Mouse (Mus musculus): Measurements from ENCODE around the gene Nacc2. TPM values are rescaled to one million over a fixed set of nuclear protein-coding genes. Genes with fewer than 3 reads are reported as not detected.

Gene Nacc2
- polyA plus RNA-seq, 3 experiments from 2014 or later = 0.47 to 0.78 (median 0.57) TPM

DNA sequence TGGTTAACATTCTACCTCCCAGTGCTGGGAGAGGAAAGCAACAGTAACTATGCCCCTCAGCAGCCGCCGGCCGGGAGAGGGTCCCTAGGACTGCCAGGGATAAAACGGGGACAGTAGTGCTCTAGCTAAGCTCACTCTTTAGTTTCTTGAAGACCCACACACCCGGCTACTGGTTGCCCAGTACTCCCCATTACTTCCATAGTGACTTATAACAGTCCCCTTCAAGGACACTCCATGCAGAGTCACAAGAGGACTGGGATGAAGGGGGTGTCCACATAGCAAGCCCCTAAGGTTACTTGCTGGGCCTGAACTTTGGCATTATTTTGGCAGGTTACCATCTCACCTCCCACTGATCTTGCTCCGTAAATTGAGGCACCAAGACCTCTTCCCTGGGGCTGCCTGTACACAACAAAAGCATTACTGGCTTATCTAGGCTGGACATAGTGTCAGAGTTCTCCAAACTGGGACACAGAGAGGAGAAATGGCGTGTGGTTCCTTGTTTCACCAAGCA, 16.1 kb upstream of the Nacc2 start:
- no peak for ATAC-seq

DNA sequence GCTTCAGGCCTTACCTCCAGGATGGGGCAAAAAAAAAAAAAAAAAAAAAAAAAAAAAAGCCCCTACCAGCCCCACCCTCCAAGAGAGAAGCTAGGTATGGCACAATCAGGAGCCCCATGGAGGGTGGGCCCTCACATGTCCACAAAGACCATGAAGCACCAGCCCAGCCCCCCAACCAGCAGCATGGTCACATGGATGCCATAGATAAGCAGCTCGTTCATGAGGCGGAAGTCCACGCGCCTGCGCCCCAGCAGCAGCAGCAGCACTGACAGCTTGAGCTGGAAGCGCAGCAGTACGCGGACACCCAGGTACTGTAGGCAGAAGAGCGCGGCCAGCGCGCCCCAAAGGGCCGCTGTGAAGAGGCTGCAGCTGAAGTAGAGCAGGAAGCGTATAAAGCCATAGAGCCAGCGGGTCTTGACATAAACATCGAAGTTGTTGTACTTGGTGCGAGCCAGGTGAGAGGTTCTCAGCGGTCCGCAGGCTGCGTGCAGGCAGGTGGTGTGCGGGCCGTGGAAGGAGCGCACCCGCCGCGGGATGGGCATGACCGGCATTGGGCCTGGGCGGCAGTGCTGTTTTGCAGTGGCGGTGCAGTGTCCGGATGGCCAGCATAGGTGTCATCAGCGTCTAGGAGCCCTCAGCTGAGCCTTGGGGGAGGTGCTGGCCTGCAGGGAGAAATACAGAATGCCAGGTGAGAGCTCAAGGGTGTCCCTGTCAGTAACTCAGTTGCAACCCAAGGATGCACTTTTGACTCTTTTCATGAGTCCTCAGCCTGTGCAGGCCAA, 15.4 kb upstream of the Nacc2 start:
- no peak for ATAC-seq

DNA sequence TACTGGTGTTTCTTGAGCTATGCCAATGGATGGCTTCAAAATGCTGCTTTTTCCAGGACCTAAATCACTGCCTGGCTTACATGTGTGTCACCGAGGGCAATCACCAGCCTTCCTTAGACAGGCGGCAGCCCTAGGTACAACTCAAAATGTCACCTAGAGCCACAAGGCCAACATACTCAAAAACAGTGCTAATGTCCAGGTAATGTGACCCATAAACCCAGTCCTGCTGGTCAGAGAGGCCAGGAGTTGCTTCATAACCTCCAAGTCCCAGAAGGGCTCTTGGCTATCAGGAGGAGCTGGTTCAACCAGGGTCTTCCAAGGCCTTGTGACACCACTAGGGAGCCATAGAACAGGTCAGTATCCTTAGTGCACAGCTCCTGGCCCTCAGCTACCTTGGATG, 11.6 kb upstream of the Nacc2 start:
- no peak for ATAC-seq

DNA sequence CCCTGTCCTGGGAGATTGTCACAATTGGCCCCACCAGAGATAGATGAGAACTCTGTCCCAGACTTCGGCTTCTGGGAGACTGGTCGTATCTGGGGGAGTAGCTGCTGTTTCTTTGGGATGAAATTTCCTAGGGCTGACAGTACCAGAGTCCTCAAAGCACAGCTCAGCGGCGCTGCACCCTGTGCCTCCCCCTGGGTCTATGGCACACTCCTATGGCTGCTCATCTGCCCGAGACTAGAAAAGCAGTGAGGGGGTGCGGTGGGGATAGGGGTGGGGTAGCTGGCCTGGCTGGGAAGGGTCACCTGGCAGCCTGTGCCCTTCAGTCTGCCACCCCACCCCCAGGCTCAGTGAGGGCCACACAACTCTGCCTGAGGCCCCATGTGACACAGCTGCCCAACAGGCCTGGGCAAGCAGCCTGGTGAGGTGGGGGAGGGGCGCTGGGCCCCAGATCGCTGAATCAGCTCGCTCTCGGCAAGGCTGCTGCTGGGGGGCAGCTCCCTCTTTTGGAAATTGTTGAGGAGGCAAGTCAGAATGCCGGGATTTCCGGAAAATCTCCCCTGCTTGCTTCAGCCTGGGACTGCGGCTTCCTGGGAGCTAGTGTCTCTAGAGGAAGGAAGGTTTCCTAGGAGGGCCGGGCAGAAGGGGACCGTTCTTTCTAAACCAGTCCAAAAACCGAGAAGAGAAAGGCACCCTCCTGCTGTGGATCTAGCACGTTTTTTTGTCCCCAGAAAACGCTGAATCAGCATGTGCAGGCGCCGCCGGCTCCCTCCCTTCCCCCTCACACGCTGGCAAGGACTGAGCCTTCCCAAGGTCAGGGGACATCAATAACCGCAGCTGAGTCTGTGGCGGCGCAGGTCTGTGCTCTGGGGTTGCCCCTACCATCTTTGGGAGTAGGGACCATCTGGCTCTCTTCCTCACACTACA, 9.9 kb upstream of the Nacc2 start:
- ATAC-seq = no peak

DNA sequence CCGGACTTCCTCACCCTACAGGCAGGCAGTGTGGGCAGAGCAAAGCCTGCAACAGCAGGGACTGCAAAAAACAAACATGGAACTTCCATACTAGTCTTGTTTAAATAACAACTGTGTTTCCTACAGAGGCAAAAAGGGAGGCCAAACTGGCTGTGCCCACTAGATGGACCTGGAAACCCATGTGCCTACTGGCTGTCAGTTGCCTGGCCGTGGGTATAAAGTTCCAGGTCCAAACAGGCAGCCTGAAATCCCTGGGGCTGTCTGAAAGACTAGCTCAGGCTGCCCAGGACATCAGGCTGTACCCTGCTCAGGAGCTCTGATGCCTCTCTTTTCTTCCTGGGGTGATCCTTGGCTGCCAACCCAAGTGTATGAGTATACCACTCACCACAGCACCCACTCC, 8.3 kb upstream of the Nacc2 start:
- no peak for ATAC-seq

DNA sequence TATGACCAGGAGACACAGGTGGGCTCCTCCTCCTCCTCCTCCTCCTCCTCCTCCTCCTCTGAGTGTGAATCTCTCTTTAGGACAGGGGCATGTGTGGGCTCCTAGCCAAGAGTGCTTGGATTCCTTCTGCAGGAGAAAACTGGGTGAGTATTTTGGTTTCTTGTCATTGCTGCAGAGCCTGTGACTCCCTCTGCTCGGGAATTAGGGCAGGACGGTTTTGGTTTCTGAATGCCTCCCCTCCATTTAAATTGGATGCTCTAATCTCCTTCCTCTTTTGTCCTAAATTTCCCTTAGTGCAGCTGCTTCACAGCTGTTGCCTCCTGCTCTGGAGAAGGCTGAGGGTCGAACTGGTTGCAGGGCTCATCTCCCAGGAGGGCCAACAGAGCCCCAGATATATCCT, 6.9 kb upstream of the Nacc2 start:
- no peak for ATAC-seq

DNA sequence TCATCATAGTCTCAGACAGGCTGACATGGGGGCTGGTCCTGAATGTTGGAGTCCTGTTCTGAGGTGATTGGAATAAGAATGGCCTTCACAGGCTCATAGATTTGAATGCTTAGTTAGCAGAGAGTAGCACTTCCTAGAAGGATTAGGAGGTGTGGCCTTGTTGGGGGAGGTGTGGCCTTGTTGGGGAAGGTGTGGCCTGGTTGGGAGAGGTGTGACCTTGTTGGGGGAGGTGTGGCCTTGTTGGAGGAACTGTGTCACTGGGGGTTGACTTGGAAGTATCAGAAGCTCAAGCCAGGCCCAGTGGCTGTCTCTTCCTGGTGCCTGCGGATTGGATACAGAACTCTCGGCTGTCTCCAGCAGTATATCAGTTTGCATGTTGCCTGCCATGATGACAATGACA, 6.3 kb upstream of the Nacc2 start:
- ATAC-seq = no peak

DNA sequence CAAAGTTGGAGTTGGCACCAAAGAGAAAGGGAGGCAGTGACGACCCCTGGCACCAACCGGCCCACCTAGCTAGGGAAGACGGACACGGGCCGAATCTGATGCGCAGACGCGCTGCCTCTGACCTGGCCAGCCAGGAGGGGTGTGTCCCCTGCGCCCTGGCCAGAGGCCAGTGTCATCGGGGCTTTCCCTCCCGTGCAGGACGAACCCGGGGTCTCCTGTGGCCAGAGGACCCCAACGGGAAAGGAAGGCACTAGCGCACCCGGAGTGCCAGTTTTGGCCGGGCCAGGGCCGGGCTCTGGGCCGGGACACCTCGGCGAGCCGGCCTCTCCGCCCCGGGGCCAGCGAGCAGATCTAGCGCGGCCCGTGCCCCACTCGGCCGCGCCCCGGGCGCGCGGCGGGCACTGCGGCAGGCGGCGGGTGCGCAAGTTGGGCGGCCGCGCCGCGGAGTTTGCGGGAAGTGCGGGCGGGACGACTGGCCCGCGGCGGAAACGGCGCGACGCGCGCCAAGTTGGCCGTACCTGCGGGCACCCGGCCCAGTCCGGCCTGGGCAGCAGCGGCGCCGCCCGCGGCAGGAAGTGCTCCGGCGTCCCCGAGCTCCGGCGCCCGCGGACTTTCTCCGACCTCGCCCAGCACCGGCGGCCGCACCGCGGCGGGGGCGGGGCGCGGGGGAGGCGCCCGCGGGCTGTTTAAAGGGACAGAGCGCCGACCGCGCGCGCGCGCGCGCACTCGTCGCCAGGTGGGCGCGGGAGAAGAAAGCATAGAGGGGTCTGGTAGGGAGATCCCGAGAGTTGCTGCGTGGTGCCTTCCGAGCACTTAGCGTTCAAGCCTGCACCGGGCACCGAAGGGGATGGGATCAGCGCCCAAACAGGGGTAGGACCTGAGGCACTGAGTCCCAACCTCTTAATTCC, 595 bp downstream of the Nacc2 start:
- no peak for ATAC-seq

DNA sequence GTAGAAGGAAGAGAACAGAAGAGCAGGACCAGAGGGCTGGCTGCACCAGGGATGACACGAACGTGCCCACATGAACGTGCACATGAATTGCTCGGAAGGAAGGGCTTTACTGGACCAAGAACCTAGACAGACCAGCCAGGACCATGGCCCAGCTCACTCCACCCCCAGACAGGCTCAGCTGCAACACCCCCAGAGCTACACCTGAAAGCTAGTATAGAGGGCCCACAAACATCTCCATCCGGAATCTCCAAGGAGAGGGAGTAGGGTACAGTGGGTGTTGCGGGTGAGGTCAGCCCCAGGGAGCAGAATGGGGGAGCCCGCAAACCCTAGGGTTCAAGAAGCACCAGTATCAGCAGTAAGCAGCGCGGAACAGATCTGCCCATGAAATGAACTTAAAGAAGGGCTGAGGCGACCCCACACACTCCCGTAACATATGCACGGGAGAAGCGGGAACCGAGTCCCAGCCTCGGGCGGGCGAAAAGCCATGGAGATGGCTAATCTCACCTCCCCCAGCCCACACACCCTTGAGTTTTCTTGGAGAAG, 1.4 kb downstream of the Nacc2 start:
- ATAC-seq = no peak

DNA sequence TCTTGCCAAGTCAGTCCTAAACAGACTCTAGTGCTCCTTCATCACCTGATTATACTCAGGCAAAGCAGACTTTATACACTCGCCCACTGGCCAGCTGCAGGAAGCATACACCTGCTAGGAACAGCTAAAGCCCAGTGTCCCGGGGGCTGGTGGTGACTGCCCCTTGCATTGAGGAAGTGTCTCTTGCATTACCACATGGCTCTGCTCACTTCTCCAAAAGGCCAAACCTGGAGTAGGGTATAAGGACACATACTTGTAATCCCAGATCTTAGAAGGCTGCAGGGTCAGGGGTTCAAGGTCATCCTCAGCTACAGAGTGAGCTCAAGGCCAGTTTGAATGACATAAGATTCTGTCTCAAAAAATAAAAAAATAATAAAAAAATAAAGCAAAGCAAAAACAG, 3.4 kb downstream of the Nacc2 start:
- no peak for ATAC-seq

DNA sequence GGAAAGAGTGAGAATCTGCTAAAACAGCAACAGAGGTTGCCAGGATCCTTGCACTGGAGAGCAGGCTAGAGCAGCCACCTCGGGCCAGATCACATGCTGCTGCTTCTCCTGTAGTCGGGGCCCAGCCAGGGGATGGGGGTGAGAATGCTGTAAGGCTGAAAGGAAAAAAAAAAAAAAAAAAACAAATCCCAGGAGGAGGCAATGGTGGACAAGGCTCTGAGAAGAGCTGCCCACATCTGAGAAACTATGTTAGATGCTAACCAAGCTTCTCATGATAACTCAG, 3.8 kb downstream of the Nacc2 start:
- no peak for ATAC-seq

DNA sequence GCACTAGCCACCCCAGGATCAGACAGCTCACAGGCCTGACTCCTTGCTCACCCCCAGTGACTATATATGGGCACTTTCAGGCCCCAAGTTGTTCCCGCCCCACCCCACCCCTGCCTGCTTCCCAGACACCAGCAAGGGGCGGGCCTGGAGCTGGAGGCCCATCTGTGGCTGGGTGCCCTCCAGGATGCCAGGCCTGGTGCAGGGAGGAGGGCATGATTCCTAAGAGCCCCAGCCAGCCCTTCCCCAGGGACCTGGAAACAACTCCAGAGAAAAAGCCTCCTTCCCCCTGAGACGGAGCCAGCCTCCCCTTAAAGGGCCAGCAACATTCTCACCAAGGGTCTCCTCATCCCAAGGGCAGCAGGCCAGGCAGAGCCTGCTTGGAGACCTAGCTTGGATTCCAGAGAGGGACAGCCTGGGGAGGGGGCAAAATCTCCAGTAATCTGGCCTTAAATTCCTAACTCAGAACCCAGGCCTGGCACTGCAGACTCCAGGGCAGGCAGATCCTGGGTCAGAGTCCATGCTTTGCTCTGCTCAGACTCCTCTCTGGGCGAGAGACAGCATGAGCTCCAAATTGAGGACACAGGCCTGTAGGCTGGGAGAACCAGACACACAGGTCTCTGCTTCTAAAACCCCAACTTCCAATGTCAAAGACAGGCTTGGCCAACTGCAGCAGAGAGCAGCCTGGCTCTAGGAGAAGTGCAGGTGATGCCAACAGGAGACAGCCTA, 4.3 kb downstream of the Nacc2 start:
- ATAC-seq = no peak

DNA sequence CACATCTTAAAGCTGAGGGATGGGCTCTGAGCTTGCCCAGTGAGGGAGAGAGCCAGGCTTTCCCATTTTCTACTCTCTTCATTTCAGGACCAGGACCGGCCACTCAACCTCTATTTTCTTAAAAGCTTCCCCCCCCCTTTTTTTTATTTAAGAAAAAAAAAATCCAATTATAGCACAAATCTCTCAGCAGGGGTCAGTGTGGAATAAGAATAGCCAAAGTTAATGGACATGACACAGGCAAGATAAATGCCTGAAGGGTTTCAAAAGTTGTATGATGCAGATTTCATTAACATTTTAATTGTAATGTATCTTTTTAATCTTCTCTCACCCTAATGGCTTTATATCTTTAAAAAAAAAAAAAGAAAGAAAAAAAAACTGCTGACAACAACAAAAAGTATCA, 5.4 kb downstream of the Nacc2 start:
- ATAC-seq = no peak

DNA sequence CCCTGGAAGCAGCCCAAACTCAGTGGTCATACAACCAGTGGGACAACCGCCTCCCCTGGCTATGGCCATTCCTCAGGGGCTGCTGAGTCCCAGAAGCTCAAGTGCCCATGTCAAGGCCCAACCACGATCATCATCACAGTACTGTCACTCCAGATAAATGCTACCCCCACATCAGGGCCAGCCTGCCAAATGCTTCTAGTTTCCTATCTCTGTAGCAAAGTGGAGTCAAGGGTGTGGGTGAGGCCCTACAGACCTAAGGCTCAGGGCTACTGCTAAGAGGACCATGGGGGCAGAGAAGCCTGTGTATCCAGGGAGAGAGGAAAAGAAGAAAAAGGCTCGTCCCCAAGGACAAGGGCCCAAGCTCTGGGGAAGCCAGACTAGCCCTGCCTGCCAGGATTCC, 6.5 kb downstream of the Nacc2 start:
- no peak for ATAC-seq

DNA sequence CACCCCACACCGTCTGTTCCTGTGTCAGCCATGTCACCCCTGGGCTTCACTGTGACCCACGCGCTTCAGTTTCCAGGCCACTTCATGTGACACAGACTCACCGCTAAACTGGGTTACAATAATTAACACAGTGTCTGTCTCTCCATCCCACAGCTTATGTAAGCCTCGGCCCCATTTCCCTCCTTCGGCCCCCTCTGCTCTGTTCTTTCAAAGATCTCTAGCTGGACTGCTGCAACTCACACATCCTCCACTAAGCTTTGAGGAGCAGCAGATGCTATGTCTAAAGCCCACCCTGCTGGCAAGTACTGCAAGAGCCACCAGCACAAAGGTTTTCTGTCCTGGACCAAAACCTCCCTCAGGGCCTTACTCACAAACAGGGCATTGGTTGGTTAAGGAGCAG, 7.8 kb downstream of the Nacc2 start:
- no peak for ATAC-seq

DNA sequence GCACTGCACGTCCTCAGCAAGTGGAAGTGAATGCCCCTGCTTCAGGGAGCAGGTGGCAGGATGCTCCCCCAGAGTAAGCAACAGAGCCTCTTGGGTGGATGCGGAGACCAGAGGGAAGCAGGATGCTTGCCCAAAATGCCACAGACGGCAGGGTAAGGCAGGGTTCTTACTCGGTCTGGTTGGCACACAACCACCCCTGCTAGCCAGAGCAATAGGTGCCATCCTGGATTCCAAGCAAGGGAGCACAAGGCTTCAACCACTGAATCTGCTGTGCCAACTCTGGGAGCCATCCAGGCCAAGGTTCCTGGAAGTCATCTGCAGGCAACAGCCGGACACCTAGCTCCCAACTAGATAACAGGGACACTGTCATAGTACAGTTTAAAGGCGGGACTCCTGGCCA, 14.8 kb downstream of the Nacc2 start:
- no peak for ATAC-seq

DNA sequence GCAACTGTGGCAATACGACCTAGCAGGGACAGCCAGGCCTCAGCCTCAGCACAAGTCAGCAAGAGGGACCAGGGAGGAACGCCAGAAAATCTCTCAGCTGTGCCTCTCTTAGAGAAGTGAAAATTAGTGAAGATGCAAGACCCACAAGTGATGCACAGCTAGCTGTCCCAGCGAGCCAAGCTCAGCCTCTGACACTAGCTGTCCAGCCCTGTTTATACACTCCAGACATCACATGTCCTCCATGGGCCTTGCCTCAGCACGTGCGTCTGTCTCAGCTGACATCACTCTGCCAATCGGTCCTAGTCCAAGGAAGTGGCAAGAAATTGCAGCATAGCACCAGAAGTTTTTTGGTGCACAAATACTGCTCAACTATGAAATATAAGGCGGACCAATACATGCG, 16.0 kb downstream of the Nacc2 start:
- ATAC-seq = no peak

DNA sequence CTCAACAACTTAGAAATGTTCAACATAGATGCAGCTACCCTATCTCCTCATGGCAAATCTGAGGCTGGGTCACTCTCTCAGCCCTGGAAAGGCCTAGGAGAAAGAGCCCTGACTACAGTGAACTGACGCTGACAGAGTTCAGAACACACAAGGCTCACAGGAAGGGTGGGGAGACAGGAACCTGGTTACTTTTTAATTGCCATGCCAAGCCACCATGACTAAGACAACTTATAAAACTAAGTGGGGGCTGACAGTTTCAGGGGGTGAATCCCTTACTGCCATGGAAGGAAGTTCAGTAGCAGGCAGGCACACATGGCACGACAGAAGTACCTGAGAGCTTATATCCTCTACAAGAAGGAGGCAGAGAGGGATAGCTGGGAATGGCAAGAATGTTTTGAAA, 16.8 kb downstream of the Nacc2 start:
- ATAC-seq = no peak

DNA sequence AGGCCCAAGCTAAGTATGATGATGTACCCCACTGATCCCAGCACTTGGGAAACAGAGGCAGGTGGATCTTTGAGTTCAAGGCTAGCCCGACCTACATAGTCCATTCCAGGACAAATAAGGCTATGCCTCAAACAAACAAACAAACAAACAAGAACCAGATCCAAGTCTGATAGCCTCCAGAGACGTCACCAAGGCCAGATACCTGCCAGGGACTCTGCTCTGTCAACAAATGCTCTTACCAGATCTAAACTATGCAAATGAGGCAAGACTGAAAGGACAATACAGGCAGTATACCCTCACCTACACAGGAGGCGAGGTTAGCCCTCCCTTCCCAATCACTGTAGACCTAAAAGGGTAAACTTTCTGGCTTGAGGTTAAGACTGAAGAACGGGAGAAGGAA, 22.7 kb downstream of the Nacc2 start:
- ATAC-seq = no peak

DNA sequence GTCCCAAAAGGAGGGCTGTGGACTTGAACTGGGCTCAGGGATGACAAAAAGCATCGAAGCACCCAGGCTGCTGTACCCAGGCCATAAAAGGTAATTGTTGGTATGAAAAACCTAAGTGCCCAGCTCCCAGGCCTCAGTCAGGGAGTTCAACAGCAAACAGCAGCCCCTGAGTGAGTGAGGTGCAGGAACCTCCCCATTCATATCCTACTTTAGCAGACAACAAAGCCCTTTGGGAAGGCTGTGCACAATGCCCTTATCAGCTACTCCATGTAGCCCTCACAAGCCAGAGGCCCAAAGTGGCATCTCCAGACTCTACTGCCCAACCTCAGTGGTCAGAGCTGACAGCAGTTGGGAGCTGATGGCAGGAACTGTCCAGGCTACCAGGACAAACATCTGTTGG, 23.2 kb downstream of the Nacc2 start:
- ATAC-seq = no peak

DNA sequence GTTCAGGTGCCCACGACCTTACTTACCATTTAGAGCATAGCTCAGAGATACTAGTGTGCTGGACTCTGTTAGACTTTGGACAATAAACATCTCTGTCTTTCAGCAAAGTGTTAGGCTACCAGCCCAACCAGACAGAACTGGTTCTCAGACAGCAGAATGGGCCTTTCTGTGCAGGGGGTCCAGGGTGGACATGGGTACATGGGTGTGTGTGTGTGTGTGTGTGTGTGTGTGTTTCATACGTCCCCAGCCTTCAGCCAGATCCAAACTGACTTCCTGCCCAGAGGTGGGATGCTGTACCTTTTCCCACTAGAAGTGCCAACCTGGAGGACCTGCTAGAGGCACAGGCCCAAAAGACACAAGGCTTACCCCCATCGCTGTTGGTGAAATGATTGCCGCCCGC, 23.8 kb downstream of the Nacc2 start:
- ATAC-seq = no peak

DNA sequence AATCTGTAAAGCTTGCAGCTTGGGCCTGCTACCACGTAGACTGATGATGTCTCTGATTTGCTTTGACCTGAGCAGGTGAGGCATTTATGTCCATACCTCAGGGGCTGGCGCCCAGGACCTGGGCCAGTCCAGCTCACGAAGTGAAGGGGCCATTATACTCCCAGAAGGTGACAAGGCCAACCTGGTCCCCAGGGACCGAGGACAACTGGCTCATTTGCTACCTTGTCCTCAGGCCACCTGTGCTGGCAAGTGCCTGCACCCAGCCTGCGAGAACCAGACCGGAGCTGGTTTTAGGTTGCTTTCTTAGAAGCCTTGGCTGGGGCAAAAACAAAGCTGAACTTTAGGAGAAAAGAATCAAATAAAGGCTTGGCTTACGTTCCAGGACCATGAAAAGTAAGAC, 29.1 kb downstream of the Nacc2 start:
- ATAC-seq = no peak

All from inflammation-experienced regulatory T-cells, adult 6 months (primary cell).